Mouse (Mus musculus): ENCODE results near the gene Tuba8.

DNA sequence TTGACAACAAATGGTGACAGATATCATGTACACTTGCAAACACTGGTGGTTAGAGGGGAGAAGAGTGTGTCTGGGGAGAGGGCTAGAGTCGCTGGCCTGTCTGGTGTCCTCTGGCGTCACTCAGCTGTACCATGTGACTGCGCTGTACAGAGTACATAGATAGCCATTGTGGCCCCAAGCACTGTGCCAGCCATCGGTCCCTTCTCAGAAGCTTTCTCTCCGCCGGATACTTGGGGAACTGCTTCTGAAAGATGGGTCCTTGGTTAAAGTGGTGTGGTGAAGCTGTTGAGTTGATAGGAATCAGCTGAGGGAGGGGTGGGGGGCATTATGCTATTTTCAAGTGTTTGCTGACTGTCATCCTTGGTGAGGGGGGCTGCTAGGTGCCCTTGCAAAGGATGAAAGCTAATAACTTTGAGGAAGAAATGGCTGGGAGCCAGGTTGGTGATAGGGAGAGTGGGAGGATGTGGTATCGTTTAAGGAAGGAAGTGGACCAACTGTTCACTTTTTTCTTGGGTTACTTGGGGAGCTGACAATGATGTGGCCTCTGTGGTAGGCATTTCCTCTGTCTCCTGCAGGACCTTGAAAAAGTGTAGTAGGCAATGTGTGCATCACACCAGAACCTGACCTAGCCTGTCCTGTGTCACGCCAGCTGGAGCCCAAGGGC is 4.3 kb downstream of the Tuba8 start:
- no peak for TF ChIP-seq CTCF (IDR thresholded peaks at IDR 0.05; ENCODE audit: borderline replicate concordance, insufficient read depth, low read length)
- no peak for TF ChIP-seq POLR2A (IDR thresholded peaks at IDR 0.05; ENCODE audit: low read depth, low read length)
